Mouse (Mus musculus): ENCODE data around the gene Kmt2d. TPM values are rescaled to one million over a fixed set of nuclear protein-coding genes. Genes with fewer than 3 reads are reported as not detected.

The Kmt2d gene
- total and polyA plus RNA-seq, 3 experiments = 4.8 to 22.7 (median 14.1) TPM

- Histone ChIP-seq H3K4me1 (ENCODE audit: control insufficient read depth in 1 of 2, insufficient read depth in 2 of 2) (peaks cover 7 to 27% of the 10 kb centered on the region in 2 experiments), H3K27ac (ENCODE audit: insufficient read depth, low read depth) (peak overlapping the region; percentile 70), H3K27me3 (replicated peaks) (no peaks in the 10 kb centered on the region), H3K36me3 (replicated peaks in 1 of 2; ENCODE audit: control insufficient read depth in 1 of 2, insufficient read depth in 1 of 2, low read length in 1 of 2) (peaks cover 9 to 32% of the 10 kb centered on the region in 2 experiments), H3K4me2 (ENCODE audit: insufficient read depth, low read depth, poor library complexity, severe bottlenecking) (peak overlapping the region; percentile 99), H3K9me3 (replicated peaks; ENCODE audit: low read length) (no peaks in the 10 kb centered on the region), H3K9ac (ENCODE audit: insufficient read depth, low read depth) (peak overlapping the region; percentile 56), H3K79me2 (replicated peaks; ENCODE audit: control insufficient read depth, extremely low read depth, insufficient read depth, poor library complexity, severe bottlenecking) (peaks cover 11% of the 10 kb centered on the region; the same call in 1 of the 2 replicates), H3K4me3 (replicated peaks in 1 of 3; ENCODE audit: low read depth in 2 of 3, low read length in 2 of 3, poor library complexity in 1 of 3) (peak overlapping the region; percentile 73 to 88 (median 85))
- dilution Hi-C loops (cut with MboI; ENCODE audit: extremely low pct_ligation_motif_present, extremely low pct_unique_long_range_greater_than_20kb, low sequenced_read_pairs) = no loop called here
- peak; percentile 100 for DNase-seq (ENCODE audit: extremely low read depth)
- TF ChIP-seq NELFE (IDR thresholded peaks at IDR 0.05; ENCODE audit: low read depth, low read length) (peak; percentile 63), JUND (conservative IDR thresholded peaks at IDR 0.05; ENCODE audit: low read depth, low read length) (no peak), IRF4 (IDR thresholded peaks at IDR 0.05; ENCODE audit: low read depth, low read length) (peak; percentile 77), ETS1 (conservative IDR thresholded peaks at IDR 0.05; ENCODE audit: low read depth, low read length) (peak; percentile 48), ZKSCAN1 (IDR thresholded peaks at IDR 0.05; ENCODE audit: borderline replicate concordance, low read depth, low read length) (no peak), PAX5 (IDR thresholded peaks at IDR 0.05; ENCODE audit: low read length) (no peak), MAFK (IDR thresholded peaks at IDR 0.05; ENCODE audit: insufficient replicate concordance, low read length) (no peak), HCFC1 (IDR thresholded peaks at IDR 0.05; ENCODE audit: low read depth, low read length) (peak; percentile 67), MEF2A (IDR thresholded peaks at IDR 0.05; ENCODE audit: borderline replicate concordance, low read depth, low read length) (no peak; the same call in 1 of the 2 replicates), CTCF (conservative IDR thresholded peaks at IDR 0.05 in 1 of 2, IDR thresholded peaks at IDR 0.05 in 1 of 2; ENCODE audit: low read depth in 2 of 2, low read length in 2 of 2) (peak in 1 of 2 experiments; percentile 52; a peak in 2 of 4 replicates), USF2 (conservative IDR thresholded peaks at IDR 0.05; ENCODE audit: low read depth, low read length) (peak; percentile 83), ZNF384 (IDR thresholded peaks at IDR 0.05; ENCODE audit: low read depth, low read length) (no peak), BHLHE40 (IDR thresholded peaks at IDR 0.05; ENCODE audit: low read depth, low read length) (peak; percentile 89), MAZ (IDR thresholded peaks at IDR 0.05; ENCODE audit: low read depth, low read length) (peak; percentile 87), RCOR1 (conservative IDR thresholded peaks at IDR 0.05; ENCODE audit: low read depth, low read length) (no peak), MXI1 (IDR thresholded peaks at IDR 0.05; ENCODE audit: low read depth, low read length) (peak; percentile 93), POLR2A (IDR thresholded peaks at IDR 0.05; ENCODE audit: low read depth, low read length) (peak; percentile 68), SIN3A (IDR thresholded peaks at IDR 0.05; ENCODE audit: low read length) (peak; percentile 96), RAD21 (IDR thresholded peaks at IDR 0.05; ENCODE audit: low read depth, low read length) (no peak), MAX (IDR thresholded peaks at IDR 0.05; ENCODE audit: low read length) (peak; percentile 92), GABPA (IDR thresholded peaks at IDR 0.05; ENCODE audit: insufficient replicate concordance, low read depth, low read length) (no peak), NRF1 (IDR thresholded peaks at IDR 0.05; ENCODE audit: low read depth, low read length) (peak; percentile 89), CHD2 (IDR thresholded peaks at IDR 0.05; ENCODE audit: low read length) (no peak), USF1 (IDR thresholded peaks at IDR 0.05; ENCODE audit: low read depth, low read length) (peak; percentile 92), POLR2AphosphoS2 (IDR thresholded peaks at IDR 0.05; ENCODE audit: low read depth, low read length) (no peak; the same call in 1 of the 2 replicates), SMC3 (IDR thresholded peaks at IDR 0.05; ENCODE audit: low read depth, low read length) (no peak), ZC3H11A (IDR thresholded peaks at IDR 0.05; ENCODE audit: low read depth, low read length) (no peak), TBP (conservative IDR thresholded peaks at IDR 0.05; ENCODE audit: low read depth, low read length) (peak; percentile 76), ELF1 (IDR thresholded peaks at IDR 0.05; ENCODE audit: low read depth, low read length) (peak; percentile 59), CHD1 (IDR thresholded peaks at IDR 0.05; ENCODE audit: low read depth, low read length) (no peak), MYC (IDR thresholded peaks at IDR 0.05; ENCODE audit: low read depth, low read length) (peak; percentile 96), KAT2A (IDR thresholded peaks at IDR 0.05; ENCODE audit: insufficient replicate concordance, low read length) (no peak), JUN (IDR thresholded peaks at IDR 0.05; ENCODE audit: insufficient read depth, low read depth, low read length) (no peak), UBTF (IDR thresholded peaks at IDR 0.05; ENCODE audit: low read depth, low read length) (peak; percentile 57; the same call in 1 of the 2 replicates), ZMIZ1 (IDR thresholded peaks at IDR 0.05; ENCODE audit: low read depth, low read length) (no peak; the same call in 1 of the 2 replicates), TCF12 (IDR thresholded peaks at IDR 0.05; ENCODE audit: low read depth, low read length) (peak; percentile 65), E2F4 (IDR thresholded peaks at IDR 0.05; ENCODE audit: insufficient replicate concordance, low read depth, low read length) (no peak), EP300 (IDR thresholded peaks at IDR 0.05; ENCODE audit: low read length) (no peak)
- in situ Hi-C loops (cut with MboI; ENCODE audit: low pct_ligation_motif_present, low pct_unique_long_range_greater_than_20kb, low sequenced_read_pairs) = no loop called here
Measured at GRCm38 (mm10) chr15:98880978-98881655, 10.1 kb upstream of the Kmt2d start.
